Mouse (Mus musculus) cerebellum, adult 2 months (tissue): ENCODE data around the gene Gas2l2. TPM values are rescaled to one million over a fixed set of nuclear protein-coding genes. Genes with fewer than 3 reads are reported as not detected.

Experiments used
- DNase-seq, 2 experiments: peaks; one replicate each; pipeline ENCODE4 v3.0.0; 2021
- H3K27ac ChIP-seq: fragments of 200-500 bp; 2 replicates; pipeline ENCODE4 v1.5.1; 2012; ENCODE audit warnings: low read length, control low read depth, inconsistent platforms; ENCODE audit not compliant: insufficient read depth
- H3K27me3 ChIP-seq: fragments of 200-500 bp; 2 replicates; pipeline ENCODE4 v1.6.1; 2012; ENCODE audit warnings: inconsistent platforms, mild to moderate bottlenecking, low read length, moderate library complexity; ENCODE audit not compliant: control insufficient read depth, insufficient read depth
- H3K4me1 ChIP-seq: fragments of 200-500 bp; 2 replicates; pipeline ENCODE4 v1.6.1; 2011; ENCODE audit warnings: low read length; ENCODE audit not compliant: control insufficient read depth, insufficient read depth
- H3K4me3 ChIP-seq: fragments of 200-500 bp; replicated peaks from 2 replicates; pipeline ENCODE3; 2011; ENCODE audit warnings: mild to moderate bottlenecking, low read depth, low read length, control low read depth; ENCODE audit not compliant: insufficient read depth
- CTCF ChIP-seq: fragments of 200-500 bp; IDR thresholded peaks from 2 replicates; pipeline ENCODE4 v1.5.1; 2011; ENCODE audit warnings: low read depth, mild to moderate bottlenecking, control low read depth, low read length, moderate library complexity, borderline replicate concordance; ENCODE audit not compliant: insufficient read depth
- POLR2A ChIP-seq: fragments of 200-500 bp; IDR thresholded peaks from 2 replicates; pipeline ENCODE4 v1.6.1; 2011; ENCODE audit warnings: low read length, control low read depth, borderline replicate concordance; ENCODE audit not compliant: insufficient read depth
- WGBS: fragments of 180-500 bp; shearing (Covaris S2); methylation state at CpG from one replicate; pipeline ENCODE4 v1.1.7; 2018; 5-methylcytosine and 5-hydroxymethylcytosine counted together
- polyA plus RNA-seq: library from polyadenylated mRNA; depleted of rRNA; stranded (reverse); fragments of >200 nt; gene quantifications from 2 replicates; pipeline ENCODE4 v1.2.3, GENCODE M21; 2012

Gas2l2 gene
- polyA plus RNA-seq, 1 experiment: 0.16 TPM

GRCm38 (mm10) chr11:83441235-83441634, 12.0 kb upstream of the Gas2l2 start:
- Histone ChIP-seq H3K4me1 (no peaks in the 10 kb centered on the region), H3K27ac (peak overlapping the region; percentile 49), H3K4me3 (no peak overlapping the region), H3K27me3 (peaks cover 3% of the 10 kb centered on the region)
- 39% methylated on average over 7 of the region's 7 CpGs for WGBS
- no peak for DNase-seq
- no peak for TF ChIP-seq POLR2A
- TF ChIP-seq CTCF: no peak

GRCm38 (mm10) chr11:83440081-83441064, 11.1 kb upstream of the Gas2l2 start:
- under 1% methylated on average over 62 of the region's 75 CpGs for WGBS
- peak overlapping the region; percentile 99 for H3K4me3 ChIP-seq
- DNase-seq: peak; percentile 89 to 92
- H3K4me1 ChIP-seq: no peaks in the 10 kb centered on the region
- H3K27ac ChIP-seq: peak overlapping the region; percentile 49
- TF ChIP-seq POLR2A: peak; percentile 42; the same call in 1 of the 2 replicates
- peak; percentile 95 for TF ChIP-seq CTCF
- H3K27me3 ChIP-seq: peaks cover 3% of the 10 kb centered on the region

- 26% methylated on average over 11 of the region's 11 CpGs for WGBS
- no peak overlapping the region for H3K27ac ChIP-seq
- peak overlapping the region; percentile 99 for H3K4me3 ChIP-seq
- DNase-seq: no peak
- TF ChIP-seq CTCF (no peak), POLR2A (no peak)
- peaks cover under 1% of the 10 kb centered on the region; the same call in 1 of the 2 replicates for H3K27me3 ChIP-seq
- H3K4me1 ChIP-seq: no peaks in the 10 kb centered on the region
These were observed 10.3 kb upstream of the Gas2l2 start for GRCm38 (mm10) chr11:83439426-83440060.

GRCm38 (mm10) chr11:83437377-83437776, 8.1 kb upstream of the Gas2l2 start, which contains the start of gene 1700020L24Rik:
Gene 1700020L24Rik (plus strand): TSS chr11:83437677.
- TF ChIP-seq POLR2A (no peak), CTCF (no peak)
- WGBS: 94% methylated on average over 1 of the region's 1 CpGs
- DNase-seq: no peak
- no peak within 1 kb of the TSS for H3K4me3 ChIP-seq
- no peaks in the 10 kb centered on the region for H3K27me3 ChIP-seq
- H3K4me1 ChIP-seq: no peaks in the 10 kb centered on the region
- no peak within 1 kb of the TSS for H3K27ac ChIP-seq

DNA sequence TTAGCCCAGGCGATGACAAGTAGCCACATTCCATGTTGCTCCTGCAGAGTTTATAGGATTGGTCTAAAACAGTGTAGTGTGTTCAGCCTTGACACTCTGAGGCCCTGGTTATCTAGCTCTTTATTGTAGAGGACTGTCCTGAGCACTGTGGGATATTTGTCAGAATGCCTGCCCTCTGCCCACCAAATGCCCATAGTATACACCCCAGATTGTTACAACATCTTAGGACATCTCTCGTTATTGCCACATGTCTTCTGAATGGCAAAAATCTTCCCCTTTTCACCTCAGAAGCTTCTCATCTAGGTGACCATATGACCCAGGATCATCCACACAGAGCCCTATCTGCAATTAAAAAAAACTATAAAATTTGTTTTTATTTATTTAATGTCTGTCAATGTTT, 3.3 kb upstream of the Gas2l2 start:
- WGBS: 84% methylated on average over 2 of the region's 2 CpGs
- no peak overlapping the region for H3K27ac ChIP-seq
- no peak overlapping the region for H3K4me3 ChIP-seq
- no peak for DNase-seq
- no peaks in the 10 kb centered on the region; the same call in 1 of the 2 replicates for H3K27me3 ChIP-seq
- H3K4me1 ChIP-seq: no peaks in the 10 kb centered on the region
- no peak for TF ChIP-seq POLR2A
- no peak for TF ChIP-seq CTCF

- H3K27me3 ChIP-seq: no peaks in the 10 kb centered on the region; the same call in 1 of the 2 replicates
- 35% methylated on average over 17 of the region's 17 CpGs for WGBS
- no peak overlapping the region for H3K4me3 ChIP-seq
- H3K4me1 ChIP-seq: no peaks in the 10 kb centered on the region
- DNase-seq: no peak
- TF ChIP-seq POLR2A (no peak), CTCF (no peak)
- H3K27ac ChIP-seq: no peak overlapping the region
These were observed 2.3 kb downstream of the Gas2l2 start for GRCm38 (mm10) chr11:83426964-83427363.

DNA sequence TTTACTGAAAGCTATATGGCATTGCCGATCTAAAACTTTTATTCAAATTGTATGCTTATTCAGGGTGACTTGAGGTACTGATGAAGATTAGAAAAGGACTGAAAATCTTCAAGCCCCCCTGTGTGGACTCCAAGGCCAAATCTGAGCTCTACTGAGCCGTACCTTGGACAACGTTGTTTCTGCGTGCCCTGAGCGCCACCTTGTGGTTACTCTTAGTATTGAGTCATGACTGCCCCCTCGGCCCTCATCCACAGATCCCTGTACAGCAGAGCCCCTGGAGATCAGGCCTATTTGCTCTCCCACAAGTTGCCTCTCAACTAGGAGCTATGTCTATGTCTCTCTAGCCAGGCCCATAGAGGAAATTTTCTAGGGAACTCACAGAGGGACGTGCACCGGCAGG, 4.6 kb downstream of the Gas2l2 start:
- TF ChIP-seq CTCF (peak; percentile 98), POLR2A (no peak)
- Histone ChIP-seq H3K4me1 (no peaks in the 10 kb centered on the region), H3K27ac (no peak overlapping the region), H3K27me3 (no peaks in the 10 kb centered on the region; the same call in 1 of the 2 replicates), H3K4me3 (no peak overlapping the region)
- 8% methylated on average over 8 of the region's 8 CpGs for WGBS
- DNase-seq: peak; percentile 68 to 85
